Mouse (Mus musculus) stomach, postnatal 0 days (tissue): ENCODE measurements around the gene Ptbp1. TPM values are rescaled to one million over a fixed set of nuclear protein-coding genes. Genes with fewer than 3 reads are reported as not detected.
A peak's percentile ranks its signal among the peaks of the same experiment; 100 is the strongest.

Experiments used
- ATAC-seq: fragments of 200-750 bp; cut with Nextera tagmentation; 2 replicates; pipeline ENCODE4 v1.8.0; 2017; ENCODE audit not compliant: low FRiP score, low TSS enrichment
- DNase-seq: peaks from one replicate; pipeline ENCODE4 v3.0.0-alpha.2; 2016; ENCODE audit warnings: low spot score
- H3K27ac ChIP-seq: fragments of 300-500 bp; sonication (generic); replicated peaks from 2 replicates; pipeline ENCODE4 v1.5.1; 2014; ENCODE audit warnings: mild to moderate bottlenecking, control low read depth
- H3K27me3 ChIP-seq: fragments of 300-500 bp; sonication (generic); 2 replicates; pipeline ENCODE4 v1.6.1; 2014; ENCODE audit warnings: low read length; ENCODE audit not compliant: control insufficient read depth, insufficient read depth
- H3K36me3 ChIP-seq: fragments of 300-500 bp; sonication (generic); 2 replicates; pipeline ENCODE4 v1.6.1; 2014; ENCODE audit warnings: low read length, mixed read lengths; ENCODE audit not compliant: control insufficient read depth, insufficient read depth
- H3K4me1 ChIP-seq: fragments of 300-500 bp; sonication (generic); replicated peaks from 2 replicates; pipeline ENCODE4 v1.6.1; 2014; ENCODE audit warnings: antibody characterized with exemption; ENCODE audit not compliant: control insufficient read depth, insufficient read depth
- H3K4me2 ChIP-seq: fragments of 300-500 bp; sonication (generic); replicated peaks from 2 replicates; pipeline ENCODE4 v1.6.1; 2014; ENCODE audit warnings: low read depth, mild to moderate bottlenecking, control low read depth, moderate library complexity
- H3K4me3 ChIP-seq: fragments of 300-500 bp; sonication (generic); 2 replicates; pipeline ENCODE4 v1.5.1; 2014; ENCODE audit warnings: low read depth, low read length, control low read depth
- H3K9ac ChIP-seq: fragments of 300-500 bp; sonication (generic); 2 replicates; pipeline ENCODE4 v1.6.1; 2014; ENCODE audit warnings: mild to moderate bottlenecking, low read length, control low read depth, mixed read lengths
- H3K9me3 ChIP-seq: fragments of 300-500 bp; sonication (generic); 2 replicates; pipeline ENCODE4 v1.6.1; 2016; ENCODE audit warnings: low read length; ENCODE audit not compliant: control insufficient read depth
- CTCF ChIP-seq: IDR thresholded peaks from 2 replicates; pipeline ENCODE4 v1.5.1; 2016; ENCODE audit warnings: antibody characterized with exemption, low read depth, mild to moderate bottlenecking, moderate library complexity
- EP300 ChIP-seq: optimal IDR thresholded peaks from 2 replicates; pipeline ENCODE3; 2016; ENCODE audit warnings: antibody characterized with exemption
- WGBS: fragments of 180-500 bp; shearing (Covaris S2); extraction: QIAGEN DNeasy Blood & Tissue Kit; methylation state at CpG from one replicate; pipeline ENCODE4 v1.1.7; 2014; 5-methylcytosine and 5-hydroxymethylcytosine counted together
- polyA plus RNA-seq: library from polyadenylated mRNA; unstranded; fragments of >200 nt; fragmentation: Nextera tagmentation; extraction: Ambion mirVana; gene quantifications from 2 replicates; pipeline ENCODE4 v1.2.1, GENCODE M21; 2015

Ptbp1 gene
- polyA plus RNA-seq, 1 experiment from 2014 or later: 99.3 TPM

DNA sequence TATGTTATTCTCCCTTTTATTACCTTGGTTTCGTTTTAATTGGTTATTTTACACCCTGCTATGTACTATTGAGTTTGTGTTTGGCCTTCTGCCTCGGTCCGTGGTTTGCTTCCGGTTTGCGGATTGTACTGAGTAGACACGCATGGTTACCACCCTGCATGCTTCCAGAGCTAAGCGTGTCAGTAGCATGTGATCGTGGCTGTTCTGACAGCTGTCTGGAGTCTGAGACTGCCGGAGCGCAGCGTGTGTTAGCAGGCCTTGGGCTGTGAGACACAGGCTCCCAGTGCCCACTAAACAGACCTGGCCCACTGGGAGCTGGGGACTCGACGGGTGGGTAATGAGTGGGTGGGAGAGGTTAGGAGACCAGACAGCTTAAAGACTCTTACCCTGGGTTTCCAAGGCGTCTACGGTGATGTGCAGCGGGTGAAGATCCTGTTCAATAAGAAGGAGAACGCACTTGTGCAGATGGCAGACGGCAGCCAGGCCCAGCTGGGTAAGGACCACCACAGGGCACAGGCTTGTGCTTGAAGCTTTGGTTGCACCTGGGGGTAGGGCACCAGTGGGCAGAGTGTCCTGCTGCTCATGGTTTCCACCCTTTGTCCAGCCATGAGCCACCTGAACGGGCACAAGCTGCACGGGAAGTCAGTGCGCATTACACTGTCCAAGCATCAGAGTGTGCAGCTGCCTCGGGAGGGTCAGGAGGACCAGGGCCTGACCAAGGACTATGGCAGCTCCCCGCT, 8.0 kb downstream of the Ptbp1 start:
- WGBS: 86% methylated on average over 23 of the region's 23 CpGs
- H3K9ac ChIP-seq: no peak overlapping the region
- no peak for DNase-seq
- no peak overlapping the region for H3K4me3 ChIP-seq
- H3K27me3 ChIP-seq: no peaks in the 10 kb centered on the region
- peaks cover 41% of the 10 kb centered on the region for H3K36me3 ChIP-seq
- H3K4me2 ChIP-seq: no peak overlapping the region
- no peak for ATAC-seq
- no peaks in the 10 kb centered on the region for H3K9me3 ChIP-seq
- TF ChIP-seq CTCF (no peak), EP300 (no peak)
- H3K4me1 ChIP-seq: peaks cover 14% of the 10 kb centered on the region
- H3K27ac ChIP-seq: no peak overlapping the region

GRCm38 (mm10) chr10:79862925-79863324, 8.7 kb downstream of the Ptbp1 start:
- no peaks in the 10 kb centered on the region for H3K9me3 ChIP-seq
- 53% methylated on average over 10 of the region's 10 CpGs for WGBS
- peaks cover 8% of the 10 kb centered on the region for H3K4me1 ChIP-seq
- ATAC-seq: no peak
- H3K4me2 ChIP-seq: no peak overlapping the region
- no peak for DNase-seq
- no peaks in the 10 kb centered on the region for H3K27me3 ChIP-seq
- no peak overlapping the region for H3K4me3 ChIP-seq
- H3K36me3 ChIP-seq: peaks cover 41% of the 10 kb centered on the region
- no peak for TF ChIP-seq EP300
- TF ChIP-seq CTCF: no peak
- no peak overlapping the region for H3K9ac ChIP-seq
- no peak overlapping the region for H3K27ac ChIP-seq

- Histone ChIP-seq H3K27me3 (no peaks in the 10 kb centered on the region), H3K4me1 (no peaks in the 10 kb centered on the region), H3K9me3 (no peaks in the 10 kb centered on the region), H3K36me3 (peaks cover 35% of the 10 kb centered on the region), H3K4me2 (no peak overlapping the region), H3K27ac (no peak overlapping the region), H3K9ac (no peak overlapping the region), H3K4me3 (no peak overlapping the region)
- 49% methylated on average over 9 of the region's 10 CpGs for WGBS
- DNase-seq (no peak), ATAC-seq (peak; percentile 28; the same call in 1 of the 2 replicates)
- no peak for TF ChIP-seq CTCF
- no peak for TF ChIP-seq EP300
These were observed 10.3 kb downstream of the Ptbp1 start for GRCm38 (mm10) chr10:79864351-79865188.

DNA sequence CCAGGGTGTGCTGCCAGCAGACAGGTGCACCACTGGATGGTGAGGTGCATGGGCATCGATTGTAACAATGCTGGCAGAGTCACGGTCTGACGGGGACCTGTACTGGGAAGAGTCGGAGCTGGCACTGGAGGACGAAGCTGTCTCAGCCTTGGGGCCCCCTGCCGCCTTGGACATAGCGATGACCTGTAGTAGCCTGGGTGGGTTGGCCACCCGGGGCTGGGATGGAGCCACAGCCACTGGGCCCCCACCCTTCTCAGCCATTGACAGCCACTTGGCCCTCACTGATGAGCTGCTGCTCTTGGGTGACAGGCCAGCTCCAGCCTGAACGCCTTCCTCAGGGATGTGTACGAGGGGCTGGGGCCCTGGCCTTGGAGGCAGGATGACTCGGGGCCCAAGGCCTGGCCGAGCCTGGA, 11.0 kb downstream of the Ptbp1 start:
- H3K4me1 ChIP-seq: no peaks in the 10 kb centered on the region
- TF ChIP-seq CTCF: no peak
- no peak for TF ChIP-seq EP300
- H3K4me2 ChIP-seq: no peak overlapping the region
- no peak overlapping the region for H3K27ac ChIP-seq
- peaks cover 29% of the 10 kb centered on the region for H3K36me3 ChIP-seq
- DNase-seq (no peak), ATAC-seq (peak; percentile 16)
- WGBS: 48% methylated on average over 12 of the region's 12 CpGs
- no peaks in the 10 kb centered on the region for H3K27me3 ChIP-seq
- H3K9ac ChIP-seq: no peak overlapping the region
- no peaks in the 10 kb centered on the region for H3K9me3 ChIP-seq
- H3K4me3 ChIP-seq: no peak overlapping the region

DNA sequence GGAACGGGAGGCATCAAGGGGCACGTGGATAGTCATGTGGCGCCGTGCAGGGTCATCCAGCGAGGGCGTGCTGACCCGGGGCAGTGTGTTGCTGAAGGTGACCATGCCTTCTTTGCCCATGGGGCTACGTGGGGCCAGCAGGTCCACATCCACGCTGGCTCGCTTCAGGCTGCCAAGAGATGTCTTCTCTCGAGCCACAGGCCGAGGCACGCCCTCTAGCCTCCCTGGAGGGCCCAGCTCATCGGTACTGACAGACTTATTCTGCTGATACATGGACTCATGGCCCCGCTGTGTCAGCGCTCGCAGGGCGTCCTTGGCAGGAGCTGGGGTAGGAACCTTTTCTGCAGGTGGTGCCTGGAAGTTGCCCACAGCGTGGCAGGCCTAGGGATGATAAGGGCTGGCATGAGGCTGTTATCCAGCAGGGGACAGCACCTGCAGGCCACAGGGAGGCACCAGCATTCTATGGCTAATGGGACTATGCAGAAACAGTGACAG, 11.6 kb downstream of the Ptbp1 start:
- peaks cover 23% of the 10 kb centered on the region for H3K36me3 ChIP-seq
- DNase-seq (no peak), ATAC-seq (peak; percentile 31; the same call in 1 of the 2 replicates)

More for the DNA sequence above, 11.6 kb downstream of the Ptbp1 start:
- H3K27ac ChIP-seq: no peak overlapping the region
- TF ChIP-seq CTCF: peak; percentile 69
- no peak for TF ChIP-seq EP300
- no peak overlapping the region for H3K4me3 ChIP-seq
- no peak overlapping the region for H3K9ac ChIP-seq
- 66% methylated on average over 19 of the region's 19 CpGs for WGBS
- H3K9me3 ChIP-seq: no peaks in the 10 kb centered on the region
- H3K4me1 ChIP-seq: no peaks in the 10 kb centered on the region
- no peak overlapping the region for H3K4me2 ChIP-seq
- H3K27me3 ChIP-seq: no peaks in the 10 kb centered on the region
